Mouse (Mus musculus) midbrain, embryonic 12.5 days (tissue): ENCODE measurements around the gene Tcap. TPM values are rescaled to one million over a fixed set of nuclear protein-coding genes. Genes with fewer than 3 reads are reported as not detected.

Source experiments
- ATAC-seq: fragments of 200-750 bp; cut with Nextera tagmentation; 2 replicates; pipeline ENCODE4 v1.8.0; 2017; ENCODE audit warnings: low read depth, moderate TSS enrichment, moderate library complexity; ENCODE audit not compliant: low FRiP score
- H3K27ac ChIP-seq: fragments of 300-500 bp; sonication (generic); replicated peaks from 2 replicates; pipeline ENCODE4 v1.5.1; 2016; ENCODE audit warnings: mild to moderate bottlenecking
- H3K27me3 ChIP-seq: fragments of 300-500 bp; sonication (generic); 2 replicates; pipeline ENCODE4 v1.6.1; 2016; ENCODE audit warnings: mild to moderate bottlenecking
- H3K36me3 ChIP-seq: fragments of 300-500 bp; sonication (generic); 2 replicates; pipeline ENCODE4 v1.6.1; 2016
- H3K4me1 ChIP-seq: fragments of 300-500 bp; sonication (generic); 2 replicates; pipeline ENCODE4 v1.6.1; 2016
- H3K4me2 ChIP-seq: fragments of 300-500 bp; sonication (generic); replicated peaks from 2 replicates; pipeline ENCODE4 v1.6.1; 2016; ENCODE audit warnings: mild to moderate bottlenecking, moderate library complexity
- H3K4me3 ChIP-seq: fragments of 300-500 bp; sonication (generic); 2 replicates; pipeline ENCODE4 v1.5.1; 2016; ENCODE audit warnings: mild to moderate bottlenecking
- H3K9ac ChIP-seq: fragments of 300-500 bp; sonication (generic); replicated peaks from 2 replicates; pipeline ENCODE4 v1.6.1; 2016; ENCODE audit warnings: mild to moderate bottlenecking, moderate library complexity
- H3K9me3 ChIP-seq: fragments of 300-500 bp; sonication (generic); 2 replicates; pipeline ENCODE4 v1.6.1; 2016; ENCODE audit warnings: mild to moderate bottlenecking
- WGBS: fragments of 180-500 bp; shearing (Covaris S2); methylation state at CpG from one replicate; pipeline ENCODE4 v1.1.7; 2016; 5-methylcytosine and 5-hydroxymethylcytosine counted together
- polyA plus RNA-seq: library from polyadenylated mRNA; unstranded; fragments of >200 nt; fragmentation: Nextera tagmentation; extraction: Ambion mirVana; gene quantifications from 2 replicates; pipeline ENCODE4 v1.2.1, GENCODE M21; 2016

The Tcap gene
- 0.19 and 0.33 TPM in 2 replicates for polyA plus RNA-seq

- H3K9me3 ChIP-seq = no peaks in the 10 kb centered on the region
- ATAC-seq = no peak
- peaks cover 6% of the 10 kb centered on the region; the same call in 1 of the 2 replicates for H3K4me1 ChIP-seq
- peaks cover 55% of the 10 kb centered on the region for H3K27me3 ChIP-seq
- 67% methylated on average over 14 of the region's 14 CpGs for WGBS
- H3K4me3 ChIP-seq = no peak within 1 kb of the TSS
- H3K36me3 ChIP-seq = peaks cover 26% of the 10 kb centered on the region
- H3K9ac ChIP-seq = no peak within 1 kb of the TSS
- H3K4me2 ChIP-seq = no peak within 1 kb of the TSS
- no peak within 1 kb of the TSS for H3K27ac ChIP-seq
Measured at GRCm38 (mm10) chr11:98383261-98384030, at the start of gene Tcap. Gene Tcap (plus strand): TSS chr11:98383811.

GRCm38 (mm10) chr11:98333981-98334741 is 49.5 kb upstream of the Tcap start:
- Histone ChIP-seq H3K27me3 (peaks cover 99% of the 10 kb centered on the region), H3K9me3 (no peaks in the 10 kb centered on the region), H3K4me1 (peaks cover 22% of the 10 kb centered on the region), H3K4me2 (peak overlapping the region; percentile 38), H3K4me3 (peak overlapping the region; percentile 25; the same call in 1 of the 2 replicates), H3K36me3 (no peaks in the 10 kb centered on the region), H3K9ac (peak overlapping the region; percentile 29; the same call in 1 of the 2 replicates), H3K27ac (no peak overlapping the region)
- 2% methylated on average over 39 of the region's 41 CpGs for WGBS
- ATAC-seq = peak; percentile 12; the same call in 1 of the 2 replicates

- Histone ChIP-seq H3K36me3 (no peaks in the 10 kb centered on the region), H3K4me1 (peaks cover 30% of the 10 kb centered on the region), H3K4me3 (no peak overlapping the region; the same call in 1 of the 2 replicates), H3K27me3 (peaks cover 99% of the 10 kb centered on the region), H3K27ac (no peak overlapping the region), H3K9me3 (no peaks in the 10 kb centered on the region), H3K9ac (no peak overlapping the region), H3K4me2 (no peak overlapping the region)
- 5% methylated on average over 9 of the region's 9 CpGs for WGBS
- no peak for ATAC-seq
Measured at GRCm38 (mm10) chr11:98335250-98335649, 48.4 kb upstream of the Tcap start.

- Histone ChIP-seq H3K9ac (no peak overlapping the region), H3K27me3 (peaks cover 98% of the 10 kb centered on the region), H3K27ac (no peak overlapping the region), H3K4me1 (peaks cover 33% of the 10 kb centered on the region), H3K4me2 (no peak overlapping the region), H3K36me3 (no peaks in the 10 kb centered on the region), H3K4me3 (no peak overlapping the region), H3K9me3 (no peaks in the 10 kb centered on the region)
- no peak for ATAC-seq
- 19% methylated on average over 13 of the region's 13 CpGs for WGBS
Measured at GRCm38 (mm10) chr11:98336245-98337107, 47.1 kb upstream of the Tcap start.

GRCm38 (mm10) chr11:98338507-98338961 is 45.1 kb upstream of the Tcap start:
- Histone ChIP-seq H3K27me3 (peaks cover 96% of the 10 kb centered on the region), H3K4me3 (peak overlapping the region; percentile 49), H3K27ac (no peak overlapping the region), H3K9ac (peak overlapping the region; percentile 53; the same call in 1 of the 2 replicates), H3K4me2 (peak overlapping the region; percentile 79), H3K36me3 (no peaks in the 10 kb centered on the region), H3K4me1 (peaks cover 41% of the 10 kb centered on the region), H3K9me3 (no peaks in the 10 kb centered on the region)
- ATAC-seq = no peak
- under 1% methylated on average over 51 of the region's 57 CpGs for WGBS

- WGBS = under 1% methylated on average over 19 of the region's 19 CpGs
- Histone ChIP-seq H3K4me2 (peak overlapping the region; percentile 79), H3K36me3 (no peaks in the 10 kb centered on the region), H3K4me1 (peaks cover 37% of the 10 kb centered on the region), H3K9me3 (no peaks in the 10 kb centered on the region), H3K9ac (peak overlapping the region; percentile 53; the same call in 1 of the 2 replicates), H3K4me3 (peak overlapping the region; percentile 49), H3K27ac (no peak overlapping the region), H3K27me3 (peaks cover 96% of the 10 kb centered on the region)
- no peak for ATAC-seq
Measured at GRCm38 (mm10) chr11:98339071-98339501, 44.5 kb upstream of the Tcap start.

GRCm38 (mm10) chr11:98339679-98340287 is 43.8 kb upstream of the Tcap start:
- Histone ChIP-seq H3K4me3 (peak overlapping the region; percentile 49; the same call in 1 of the 2 replicates), H3K36me3 (no peaks in the 10 kb centered on the region), H3K27me3 (peaks cover 95% of the 10 kb centered on the region), H3K9ac (no peak overlapping the region), H3K27ac (no peak overlapping the region), H3K4me1 (peaks cover 32% of the 10 kb centered on the region), H3K9me3 (no peaks in the 10 kb centered on the region), H3K4me2 (peak overlapping the region; percentile 79)
- no peak for ATAC-seq
- 7% methylated on average over 11 of the region's 11 CpGs for WGBS

GRCm38 (mm10) chr11:98340597-98340996 is 43.0 kb upstream of the Tcap start:
- no peaks in the 10 kb centered on the region for H3K9me3 ChIP-seq
- no peak overlapping the region for H3K9ac ChIP-seq
- H3K27ac ChIP-seq = no peak overlapping the region
- no peak for ATAC-seq
- H3K27me3 ChIP-seq = peaks cover 93% of the 10 kb centered on the region
- no peak overlapping the region for H3K4me3 ChIP-seq
- no peak overlapping the region for H3K4me2 ChIP-seq
- H3K36me3 ChIP-seq = no peaks in the 10 kb centered on the region
- 9% methylated on average over 4 of the region's 4 CpGs for whole genome bisulfite sequencing
- H3K4me1 ChIP-seq = peaks cover 32% of the 10 kb centered on the region

GRCm38 (mm10) chr11:98341174-98341573 is 42.4 kb upstream of the Tcap start:
- Histone ChIP-seq H3K4me1 (peaks cover 35% of the 10 kb centered on the region), H3K4me3 (no peak overlapping the region), H3K36me3 (no peaks in the 10 kb centered on the region), H3K27ac (no peak overlapping the region), H3K9me3 (no peaks in the 10 kb centered on the region), H3K9ac (no peak overlapping the region), H3K4me2 (no peak overlapping the region), H3K27me3 (peaks cover 93% of the 10 kb centered on the region)
- ATAC-seq = no peak
- WGBS = 62% methylated on average over 4 of the region's 4 CpGs

GRCm38 (mm10) chr11:98342000-98342945 is 41.3 kb upstream of the Tcap start:
- H3K4me1 ChIP-seq = peaks cover 36% of the 10 kb centered on the region
- 1% methylated on average over 27 of the region's 29 CpGs for WGBS
- ATAC-seq = peak; percentile 62; the same call in 1 of the 2 replicates
- no peak overlapping the region for H3K9ac ChIP-seq
- H3K27ac ChIP-seq = no peak overlapping the region
- peak overlapping the region; percentile 15; the same call in 1 of the 2 replicates for H3K4me3 ChIP-seq
- peaks cover 93% of the 10 kb centered on the region for H3K27me3 ChIP-seq
- H3K9me3 ChIP-seq = no peaks in the 10 kb centered on the region
- H3K36me3 ChIP-seq = no peaks in the 10 kb centered on the region
- peak overlapping the region; percentile 47 for H3K4me2 ChIP-seq
